Mouse (Mus musculus): Measurements from ENCODE around the gene Ubl3.

DNA sequence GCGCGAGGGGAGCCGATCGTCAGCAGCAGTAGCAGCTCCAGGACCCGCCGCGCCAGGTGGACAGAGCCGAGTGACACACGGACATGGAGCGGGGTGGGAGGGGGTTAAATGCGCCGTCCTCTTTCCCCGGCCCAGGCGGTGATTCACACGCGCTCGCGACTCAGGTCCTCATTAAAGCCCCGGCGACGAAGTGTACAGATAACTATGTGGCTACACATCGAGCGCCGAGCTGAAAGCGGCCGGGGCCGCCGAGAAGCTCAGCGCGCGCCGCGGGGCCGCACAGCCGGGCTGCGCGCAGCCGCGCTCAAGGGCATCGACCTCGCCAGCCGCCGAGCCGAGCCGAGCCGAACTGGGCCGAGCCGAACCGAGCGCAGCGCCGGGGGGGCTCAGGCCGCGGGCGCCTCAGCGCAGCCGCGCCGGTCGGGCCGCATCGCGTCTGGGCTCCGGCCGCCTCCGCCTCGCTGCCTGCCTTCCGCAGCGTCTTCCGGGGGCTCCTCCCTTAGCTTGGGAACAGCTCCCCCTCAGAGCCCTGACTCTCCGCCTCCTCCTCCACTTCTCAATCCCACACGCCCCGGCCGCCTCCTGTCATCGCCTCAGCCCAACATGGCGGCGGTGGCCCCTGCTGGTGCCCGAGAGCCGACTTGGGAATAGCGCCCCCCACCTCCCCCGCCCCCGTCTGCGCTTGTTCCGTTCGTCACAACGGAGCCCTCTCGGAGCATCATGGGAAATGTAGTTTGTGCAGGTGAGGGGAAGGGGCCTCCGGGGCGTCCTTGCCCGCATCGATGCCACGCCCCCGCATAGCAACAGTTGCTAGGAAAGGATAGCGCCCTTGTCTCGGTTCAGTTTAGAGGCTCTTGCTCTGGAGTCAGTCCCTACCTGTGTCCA is at the start of gene Ubl3:
- no peak for TF ChIP-seq POLR2A (IDR thresholded peaks at IDR 0.05; ENCODE audit: borderline replicate concordance, low read depth, low read length)
- TF ChIP-seq CTCF (IDR thresholded peaks at IDR 0.05; ENCODE audit: low read depth, low read length) = no peak
